Mouse (Mus musculus) heart, embryonic 15.5 days (tissue): ENCODE data around the gene Krt87. TPM values are rescaled to one million over a fixed set of nuclear protein-coding genes. Genes with fewer than 3 reads are reported as not detected.
A peak's percentile ranks its signal among the peaks of the same experiment; 100 is the strongest.

Source experiments
- ATAC-seq: fragments of 200-750 bp; cut with Nextera tagmentation; replicated peaks from 2 replicates; pipeline ENCODE4 v1.8.0; 2017; ENCODE audit warnings: low read depth, moderate TSS enrichment; ENCODE audit not compliant: insufficient number of reproducible peaks, insufficient read depth, low FRiP score
- H3K27ac ChIP-seq: fragments of 300-500 bp; sonication (generic); 2 replicates; pipeline ENCODE4 v1.5.1; 2015; ENCODE audit warnings: mild to moderate bottlenecking, inconsistent platforms
- H3K27me3 ChIP-seq: fragments of 300-500 bp; sonication (generic); 2 replicates; pipeline ENCODE4 v1.6.1; 2015; ENCODE audit warnings: inconsistent platforms
- H3K36me3 ChIP-seq: fragments of 300-500 bp; sonication (generic); 2 replicates; pipeline ENCODE4 v1.6.1; 2015; ENCODE audit warnings: mild to moderate bottlenecking, inconsistent platforms
- H3K4me1 ChIP-seq: fragments of 300-500 bp; sonication (generic); replicated peaks from 2 replicates; pipeline ENCODE4 v1.6.1; 2015; ENCODE audit warnings: inconsistent platforms
- H3K4me2 ChIP-seq: fragments of 300-500 bp; sonication (generic); 2 replicates; pipeline ENCODE4 v1.6.1; 2015; ENCODE audit warnings: inconsistent platforms, mild to moderate bottlenecking, moderate library complexity
- H3K4me3 ChIP-seq: fragments of 300-500 bp; sonication (generic); 2 replicates; pipeline ENCODE4 v1.5.1; 2015; ENCODE audit warnings: mild to moderate bottlenecking, inconsistent platforms
- H3K9ac ChIP-seq: fragments of 300-500 bp; sonication (generic); 2 replicates; pipeline ENCODE4 v1.6.1; 2015; ENCODE audit warnings: mild to moderate bottlenecking, inconsistent platforms
- H3K9me3 ChIP-seq: fragments of 300-500 bp; sonication (generic); replicated peaks from 2 replicates; pipeline ENCODE4 v1.6.1; 2016; ENCODE audit warnings: inconsistent platforms
- WGBS: fragments of 180-500 bp; shearing (Covaris S2); methylation state at CpG from one replicate; pipeline ENCODE4 v1.1.7; 2015; ENCODE audit warnings: mixed read lengths; 5-methylcytosine and 5-hydroxymethylcytosine counted together
- polyA plus RNA-seq: library from polyadenylated mRNA; unstranded; fragments of >200 nt; fragmentation: Nextera tagmentation; extraction: Ambion mirVana; gene quantifications from 2 replicates; pipeline ENCODE4 v1.2.1, GENCODE M21; 2015

Krt87 gene
- polyA plus RNA-seq, 1 experiment from 2014 or later, result not detected

DNA sequence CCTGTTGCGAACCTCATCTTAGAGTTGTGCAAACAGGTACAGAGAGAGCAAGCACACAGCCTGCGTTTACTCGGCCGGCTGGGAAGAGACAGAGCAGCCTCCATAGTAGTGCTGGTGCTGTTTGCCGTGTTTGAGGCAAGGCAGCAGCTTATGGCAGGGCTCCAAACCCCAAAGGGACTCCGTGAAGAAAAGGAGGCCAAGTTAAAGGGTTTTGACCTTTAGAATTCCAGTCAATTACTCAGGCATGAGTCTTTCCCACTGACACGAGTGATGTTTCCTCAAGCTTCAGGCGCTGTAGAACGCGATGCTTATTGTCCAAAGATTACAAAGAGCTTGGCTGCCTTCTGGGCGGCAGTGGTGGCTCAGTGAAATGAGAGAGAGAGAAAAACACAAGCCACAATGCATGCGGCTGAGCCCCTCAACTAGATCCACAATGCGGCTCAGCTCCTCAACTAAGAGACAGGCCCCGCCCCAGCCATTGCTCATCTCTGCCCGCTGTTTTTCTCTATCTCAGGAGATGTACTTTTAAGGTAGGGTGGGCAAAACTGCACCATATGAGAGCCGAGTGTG lies 19.8 kb upstream of the Krt87 start:
- H3K36me3 ChIP-seq, result no peaks in the 10 kb centered on the region
- no peak overlapping the region for H3K4me2 ChIP-seq
- peaks cover 6% of the 10 kb centered on the region; the same call in 1 of the 2 replicates for H3K27me3 ChIP-seq
- 61% methylated on average over 16 of the region's 16 CpGs for WGBS
- H3K9ac ChIP-seq, result no peak overlapping the region
- no peaks in the 10 kb centered on the region for H3K4me1 ChIP-seq
- H3K4me3 ChIP-seq, result no peak overlapping the region
- H3K9me3 ChIP-seq, result no peaks in the 10 kb centered on the region
- no peak for ATAC-seq
- H3K27ac ChIP-seq, result no peak overlapping the region

DNA sequence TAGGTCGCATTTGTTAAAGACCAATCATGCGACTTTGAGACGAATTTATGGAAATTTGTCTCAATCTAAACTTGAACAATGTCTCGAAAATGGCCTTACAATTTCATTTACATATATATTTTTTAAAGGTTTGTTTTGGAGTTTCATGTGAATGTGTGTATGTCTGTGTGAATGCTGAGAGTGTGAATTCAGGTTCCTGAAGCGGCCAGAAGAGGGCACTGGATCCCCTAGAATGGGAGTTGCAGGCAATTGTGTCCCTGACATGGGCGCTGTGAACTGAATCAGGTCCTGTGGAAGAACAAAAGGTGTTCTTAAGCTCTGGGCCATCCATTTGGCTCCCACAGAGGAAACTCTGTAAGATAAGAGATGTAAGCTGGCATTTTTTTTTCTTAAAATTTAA lies 17.3 kb upstream of the Krt87 start:
- Histone ChIP-seq H3K36me3 (no peaks in the 10 kb centered on the region), H3K27ac (no peak overlapping the region), H3K27me3 (no peaks in the 10 kb centered on the region), H3K9me3 (no peaks in the 10 kb centered on the region), H3K4me1 (peaks cover 3% of the 10 kb centered on the region), H3K4me2 (no peak overlapping the region), H3K9ac (no peak overlapping the region), H3K4me3 (no peak overlapping the region)
- WGBS, result 83% methylated on average over 6 of the region's 6 CpGs
- ATAC-seq, result no peak

GRCm38 (mm10) chr15:101455292-101455691 lies 16.7 kb upstream of the Krt87 start:
- Histone ChIP-seq H3K36me3 (no peaks in the 10 kb centered on the region), H3K4me2 (no peak overlapping the region), H3K9me3 (no peaks in the 10 kb centered on the region), H3K27me3 (no peaks in the 10 kb centered on the region), H3K4me3 (no peak overlapping the region), H3K4me1 (peaks cover 3% of the 10 kb centered on the region), H3K27ac (no peak overlapping the region), H3K9ac (no peak overlapping the region)
- 74% methylated on average over 2 of the region's 2 CpGs for WGBS
- no peak for ATAC-seq

- ATAC-seq, result no peak
- Histone ChIP-seq H3K27ac (no peak overlapping the region), H3K36me3 (no peaks in the 10 kb centered on the region), H3K4me3 (no peak overlapping the region), H3K4me1 (peaks cover 3% of the 10 kb centered on the region), H3K27me3 (no peaks in the 10 kb centered on the region), H3K9ac (no peak overlapping the region), H3K9me3 (no peaks in the 10 kb centered on the region), H3K4me2 (no peak overlapping the region)
- 84% methylated on average over 8 of the region's 8 CpGs for WGBS
These were observed 16.2 kb upstream of the Krt87 start for GRCm38 (mm10) chr15:101454774-101455173.

GRCm38 (mm10) chr15:101453093-101453736 lies 14.6 kb upstream of the Krt87 start:
- 2% methylated on average over 13 of the region's 13 CpGs for WGBS
- Histone ChIP-seq H3K9ac (no peak overlapping the region), H3K4me1 (peaks cover 3% of the 10 kb centered on the region), H3K4me3 (no peak overlapping the region), H3K9me3 (no peaks in the 10 kb centered on the region), H3K4me2 (peak overlapping the region; percentile 41), H3K27me3 (no peaks in the 10 kb centered on the region), H3K36me3 (no peaks in the 10 kb centered on the region), H3K27ac (no peak overlapping the region)
- ATAC-seq, result no peak; the same call in 1 of the 2 replicates

GRCm38 (mm10) chr15:101447444-101447843 lies 8.8 kb upstream of the Krt87 start, which contains the start of gene Krt88:
TSS of gene Krt88 (plus strand) at chr15:101447744.
- Histone ChIP-seq H3K9me3 (no peaks in the 10 kb centered on the region), H3K9ac (no peak within 1 kb of the TSS), H3K36me3 (no peaks in the 10 kb centered on the region), H3K4me1 (0 out of 2 replicates have a peak, but pooled peaks cover 2% of the 10 kb centered on the region), H3K27me3 (no peaks in the 10 kb centered on the region), H3K4me3 (no peak within 1 kb of the TSS), H3K4me2 (peak within 1 kb of the TSS; percentile 23; the same call in 1 of the 2 replicates), H3K27ac (no peak within 1 kb of the TSS)
- no peak for ATAC-seq
- 65% methylated on average over 2 of the region's 2 CpGs for WGBS

DNA sequence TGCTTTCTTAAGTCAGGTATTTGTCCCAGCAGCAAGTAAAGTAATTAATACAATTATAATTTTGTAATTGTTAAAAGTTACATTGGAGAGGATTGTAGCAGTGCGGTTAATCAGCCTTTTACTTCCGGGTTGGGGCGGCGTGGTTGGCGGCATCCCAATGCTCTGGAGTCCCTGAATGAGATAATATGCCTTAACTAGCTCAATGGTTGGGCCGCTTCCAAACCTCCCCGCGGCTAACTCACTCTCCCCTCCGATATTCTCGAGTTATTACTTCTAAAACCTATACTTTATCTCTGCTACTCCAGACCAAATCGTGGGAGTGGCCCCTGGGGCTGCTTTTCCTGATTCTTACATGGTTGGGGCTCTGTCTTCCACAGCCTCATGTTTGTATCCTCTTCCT lies 8.0 kb upstream of the Krt87 start:
- no peak overlapping the region for H3K9ac ChIP-seq
- no peak for ATAC-seq
- no peak overlapping the region for H3K27ac ChIP-seq
- H3K4me3 ChIP-seq, result no peak overlapping the region
- 42% methylated on average over 11 of the region's 11 CpGs for WGBS
- H3K36me3 ChIP-seq, result no peaks in the 10 kb centered on the region
- H3K4me2 ChIP-seq, result peak overlapping the region; percentile 23; the same call in 1 of the 2 replicates
- H3K27me3 ChIP-seq, result no peaks in the 10 kb centered on the region
- no peaks in the 10 kb centered on the region for H3K9me3 ChIP-seq
- 0 out of 2 replicates have a peak, but pooled peaks cover 2% of the 10 kb centered on the region for H3K4me1 ChIP-seq

GRCm38 (mm10) chr15:101440837-101441236 lies 2.2 kb upstream of the Krt87 start:
- H3K4me2 ChIP-seq, result no peak overlapping the region
- ATAC-seq, result no peak
- no peaks in the 10 kb centered on the region for H3K36me3 ChIP-seq
- H3K9me3 ChIP-seq, result no peaks in the 10 kb centered on the region
- no peak overlapping the region for H3K27ac ChIP-seq
- 60% methylated on average over 4 of the region's 4 CpGs for WGBS
- H3K9ac ChIP-seq, result no peak overlapping the region
- peaks cover 6% of the 10 kb centered on the region for H3K4me1 ChIP-seq
- H3K27me3 ChIP-seq, result peaks cover 51% of the 10 kb centered on the region
- no peak overlapping the region for H3K4me3 ChIP-seq

- H3K27me3 ChIP-seq, result peaks cover 57% of the 10 kb centered on the region
- ATAC-seq, result no peak
- H3K4me2 ChIP-seq, result no peak overlapping the region
- H3K4me1 ChIP-seq, result peaks cover 6% of the 10 kb centered on the region
- 81% methylated on average over 7 of the region's 7 CpGs for WGBS
- no peaks in the 10 kb centered on the region for H3K36me3 ChIP-seq
- H3K27ac ChIP-seq, result no peak overlapping the region
- H3K9me3 ChIP-seq, result no peaks in the 10 kb centered on the region
- no peak overlapping the region for H3K9ac ChIP-seq
- no peak overlapping the region for H3K4me3 ChIP-seq
These were observed 2.0 kb downstream of the Krt87 start for GRCm38 (mm10) chr15:101436611-101437010.

DNA sequence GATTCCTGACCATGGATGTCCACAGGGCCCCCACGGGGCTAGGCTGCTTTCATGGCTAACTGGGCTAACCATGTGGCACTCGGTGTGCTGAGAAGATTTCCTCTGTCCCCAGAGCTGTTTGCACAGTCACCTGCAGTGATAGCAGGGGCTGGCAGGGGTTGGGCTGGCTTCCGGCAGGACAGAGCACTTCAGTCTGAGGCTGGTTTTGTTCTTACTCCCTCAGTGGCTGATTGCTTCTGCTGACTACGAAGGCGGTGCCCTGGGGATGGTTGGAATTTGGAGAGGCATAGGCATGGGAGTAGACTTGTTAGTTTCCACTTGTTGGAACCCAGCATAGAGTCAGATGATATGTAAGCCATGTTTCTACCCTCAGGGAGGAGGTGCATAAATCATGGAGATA lies 13.7 kb downstream of the Krt87 start:
- Histone ChIP-seq H3K4me2 (no peak overlapping the region), H3K9me3 (no peaks in the 10 kb centered on the region), H3K27me3 (peaks cover 6% of the 10 kb centered on the region), H3K9ac (no peak overlapping the region), H3K27ac (no peak overlapping the region), H3K4me1 (no peaks in the 10 kb centered on the region), H3K4me3 (no peak overlapping the region), H3K36me3 (no peaks in the 10 kb centered on the region)
- 25% methylated on average over 5 of the region's 5 CpGs for WGBS
- no peak for ATAC-seq

DNA sequence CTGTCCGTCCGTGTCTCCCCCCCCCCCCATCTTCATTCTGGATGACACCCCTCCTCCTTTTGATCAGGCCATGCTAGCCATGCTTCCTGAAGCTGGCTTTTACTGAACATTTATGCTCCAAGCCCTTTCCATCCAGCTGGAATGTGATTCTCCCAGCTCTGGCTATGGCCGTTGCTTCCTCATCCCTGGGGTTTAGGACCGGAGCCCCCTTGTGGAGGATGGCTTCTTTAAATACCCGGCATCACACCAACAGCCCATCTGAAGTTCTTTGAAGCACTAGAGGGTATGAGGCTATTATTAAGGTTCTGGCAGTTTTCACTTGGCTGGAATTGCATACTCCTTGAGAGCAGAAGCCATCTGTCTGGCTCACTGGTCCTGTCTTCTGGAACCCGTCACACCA lies 17.7 kb downstream of the Krt87 start:
- no peak overlapping the region for H3K4me3 ChIP-seq
- 0 out of 2 replicates have a peak, but pooled peaks cover 2% of the 10 kb centered on the region for H3K4me1 ChIP-seq
- H3K27ac ChIP-seq, result no peak overlapping the region
- no peaks in the 10 kb centered on the region for H3K9me3 ChIP-seq
- H3K36me3 ChIP-seq, result no peaks in the 10 kb centered on the region
- 45% methylated on average over 6 of the region's 6 CpGs for WGBS
- no peak for ATAC-seq
- H3K27me3 ChIP-seq, result peaks cover 3% of the 10 kb centered on the region
- no peak overlapping the region for H3K9ac ChIP-seq
- H3K4me2 ChIP-seq, result no peak overlapping the region

DNA sequence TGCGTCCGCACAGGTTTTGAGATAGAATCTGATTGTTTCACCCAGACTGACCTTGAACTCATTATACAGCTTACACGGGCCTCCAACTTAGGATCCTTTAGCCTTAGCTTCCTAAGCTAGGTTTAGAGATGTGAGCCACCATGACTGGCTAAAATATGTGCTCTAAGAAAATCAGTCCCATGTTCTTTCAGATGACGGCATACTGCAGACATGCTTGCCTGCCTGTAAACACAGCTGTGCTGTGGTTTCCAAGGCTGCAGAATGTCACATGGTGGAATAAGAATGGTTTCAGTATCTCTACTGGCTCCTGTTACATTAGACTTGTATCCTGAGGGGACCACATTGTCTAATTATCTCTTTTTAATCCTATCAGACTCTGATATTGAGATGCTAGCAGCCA lies 19.7 kb downstream of the Krt87 start:
- 0 out of 2 replicates have a peak, but pooled peaks cover 2% of the 10 kb centered on the region for H3K4me1 ChIP-seq
- WGBS, result 80% methylated on average over 4 of the region's 4 CpGs
- peaks cover 10% of the 10 kb centered on the region for H3K27me3 ChIP-seq
- no peaks in the 10 kb centered on the region for H3K36me3 ChIP-seq
- H3K4me3 ChIP-seq, result no peak overlapping the region
- H3K9me3 ChIP-seq, result no peaks in the 10 kb centered on the region
- H3K9ac ChIP-seq, result no peak overlapping the region
- no peak overlapping the region for H3K27ac ChIP-seq
- no peak overlapping the region for H3K4me2 ChIP-seq
- ATAC-seq, result no peak; the same call in 1 of the 2 replicates
